Mouse (Mus musculus) MEL (cell line): ENCODE data around the gene Capn8.

ENCODE experiments used
- CTCF ChIP-seq, 3 experiments: IDR thresholded peaks in 2 of 3; conservative IDR thresholded peaks in 1 of 3; 2 replicates each; pipeline ENCODE4 v1.5.1; 2011 to 2012; ENCODE audit warnings: low read length in 3 of 3, low read depth in 2 of 3, mild to moderate bottlenecking in 2 of 3, improper control_type of control experiment in 1 of 3, inconsistent platforms in 1 of 3, mixed read lengths in 1 of 3, moderate library complexity in 1 of 3; ENCODE audit not compliant: control insufficient read depth in 1 of 3, insufficient read depth in 1 of 3, poor library complexity in 1 of 3, severe bottlenecking in 1 of 3
- ETS1 ChIP-seq: IDR thresholded peaks from 2 replicates; pipeline ENCODE4 v1.6.1; 2012; ENCODE audit warnings: low read depth, mild to moderate bottlenecking, inconsistent platforms, low read length, improper control_type of control experiment, moderate library complexity
- GATA1 ChIP-seq: IDR thresholded peaks from 2 replicates; pipeline ENCODE4 v1.6.1; 2011; ENCODE audit warnings: low read depth, low read length, improper control_type of control experiment
- HCFC1 ChIP-seq: IDR thresholded peaks from 2 replicates; pipeline ENCODE4 v1.6.1; 2012; ENCODE audit warnings: low read depth, mild to moderate bottlenecking, inconsistent platforms, low read length, improper control_type of control experiment, moderate library complexity
- KAT2A ChIP-seq: conservative IDR thresholded peaks from 2 replicates; pipeline ENCODE4 v1.6.1; 2012; ENCODE audit warnings: low read depth, low read length, improper control_type of control experiment, inconsistent platforms
- MAFK ChIP-seq: IDR thresholded peaks from 2 replicates; pipeline ENCODE4 v1.6.1; 2011; ENCODE audit warnings: low read depth, mild to moderate bottlenecking, low read length, improper control_type of control experiment, borderline replicate concordance
- MAX ChIP-seq: IDR thresholded peaks from 2 replicates; pipeline ENCODE4 v1.6.1; 2011; ENCODE audit warnings: low read length, improper control_type of control experiment
- MEF2A ChIP-seq: IDR thresholded peaks from 2 replicates; pipeline ENCODE4 v1.6.1; 2014; ENCODE audit warnings: low read depth, mild to moderate bottlenecking, inconsistent platforms, low read length, improper control_type of control experiment; ENCODE audit not compliant: poor library complexity, insufficient replicate concordance, severe bottlenecking; ENCODE audit errors: extremely low read depth
- POLR2A ChIP-seq, 2 experiments: IDR thresholded peaks; 2 replicates each; pipeline ENCODE4 v1.6.1; 2011 to 2012; ENCODE audit warnings: low read length in 2 of 2, mild to moderate bottlenecking in 2 of 2, control low read depth in 1 of 2, improper control_type of control experiment in 1 of 2, low read depth in 1 of 2, moderate library complexity in 1 of 2; ENCODE audit not compliant: control insufficient read depth in 1 of 2, insufficient read depth in 1 of 2, poor library complexity in 1 of 2
- POLR2AphosphoS5 ChIP-seq: IDR thresholded peaks from 2 replicates; pipeline ENCODE4 v1.6.1; 2012; ENCODE audit warnings: low read depth, borderline replicate concordance, mild to moderate bottlenecking, inconsistent platforms, low read length, moderate library complexity, mixed read lengths
- ZC3H11A ChIP-seq: IDR thresholded peaks from 2 replicates; pipeline ENCODE4 v1.6.1; 2012; ENCODE audit warnings: low read depth, mild to moderate bottlenecking, inconsistent platforms, low read length, improper control_type of control experiment
- ZKSCAN1 ChIP-seq: IDR thresholded peaks from 2 replicates; pipeline ENCODE4 v1.6.1; 2012; ENCODE audit warnings: low read depth, mild to moderate bottlenecking, inconsistent platforms, low read length, improper control_type of control experiment, moderate library complexity
- ZMIZ1 ChIP-seq: IDR thresholded peaks from 2 replicates; pipeline ENCODE4 v1.6.1; 2012; ENCODE audit warnings: low read depth, mild to moderate bottlenecking, inconsistent platforms, low read length, improper control_type of control experiment, moderate library complexity

DNA sequence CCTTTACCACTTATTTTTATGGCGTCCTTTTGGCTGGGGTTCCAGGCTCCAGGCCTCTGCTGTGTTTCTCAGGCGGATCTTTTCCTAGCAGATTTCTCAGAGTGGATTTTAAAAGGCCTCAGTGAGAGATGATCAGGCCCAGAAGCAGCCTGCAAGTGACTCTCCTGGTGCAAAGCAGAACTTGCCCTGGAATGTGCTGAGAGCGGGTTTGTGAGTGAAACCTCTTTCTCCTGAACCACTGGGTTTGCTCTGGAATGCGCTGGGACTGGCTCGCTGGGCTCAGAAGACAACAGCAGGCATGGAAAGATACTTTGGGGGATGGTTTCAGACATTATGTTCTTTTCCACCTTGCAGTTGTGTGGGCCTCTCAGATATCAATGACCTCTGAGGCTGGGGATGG lies 22.7 kb upstream of the Capn8 start:
- TF ChIP-seq GATA1 (no peak), ZKSCAN1 (no peak), ETS1 (no peak), CTCF (IDR thresholded peaks at IDR 0.05 in 2 of 3, conservative IDR thresholded peaks at IDR 0.05 in 1 of 3; ENCODE audit: control insufficient read depth in 1 of 3, insufficient read depth in 1 of 3, low read depth in 2 of 3, low read length in 3 of 3, poor library complexity in 1 of 3, severe bottlenecking in 1 of 3) (no peak), MAFK (no peak), HCFC1 (no peak), MAX (no peak), ZC3H11A (no peak), ZMIZ1 (no peak), POLR2A (IDR thresholded peaks at IDR 0.05; ENCODE audit: control insufficient read depth in 1 of 2, insufficient read depth in 1 of 2, low read depth in 1 of 2, low read length in 2 of 2, poor library complexity in 1 of 2) (no peak), MEF2A (no peak), POLR2AphosphoS5 (no peak), KAT2A (no peak)
